Mouse (Mus musculus) midbrain, embryonic 14.5 days (tissue): ENCODE results near the gene Hipk2. TPM values are rescaled to one million over a fixed set of nuclear protein-coding genes. Genes with fewer than 3 reads are reported as not detected.

Source experiments
- ATAC-seq: fragments of 200-750 bp; cut with Nextera tagmentation; 2 replicates; pipeline ENCODE4 v1.8.0; 2017; ENCODE audit warnings: moderate number of reproducible peaks, moderate library complexity; ENCODE audit not compliant: low FRiP score, low TSS enrichment
- DNase-seq: peaks from one replicate; pipeline ENCODE4 v3.0.0-alpha.2; 2015
- H3K27ac ChIP-seq: fragments of 300-500 bp; sonication (generic); replicated peaks from 2 replicates; pipeline ENCODE4 v1.5.1; 2014; ENCODE audit warnings: mild to moderate bottlenecking, low read depth, low read length, moderate library complexity
- H3K27me3 ChIP-seq: fragments of 300-500 bp; sonication (generic); 2 replicates; pipeline ENCODE4 v1.6.1; 2014; ENCODE audit warnings: low read length, control low read depth, mixed read lengths; ENCODE audit not compliant: control insufficient read depth, insufficient read depth
- H3K36me3 ChIP-seq: fragments of 300-500 bp; sonication (generic); 2 replicates; pipeline ENCODE4 v1.6.1; 2014; ENCODE audit warnings: low read length, control low read depth; ENCODE audit not compliant: control insufficient read depth, insufficient read depth
- H3K4me1 ChIP-seq: fragments of 300-500 bp; sonication (generic); 2 replicates; pipeline ENCODE4 v1.6.1; 2014; ENCODE audit warnings: mild to moderate bottlenecking, antibody characterized with exemption, low read length, control low read depth; ENCODE audit not compliant: control insufficient read depth, insufficient read depth
- H3K4me2 ChIP-seq: fragments of 300-500 bp; sonication (generic); 2 replicates; pipeline ENCODE4 v1.6.1; 2014; ENCODE audit warnings: mild to moderate bottlenecking, low read length, moderate library complexity
- H3K4me3 ChIP-seq: fragments of 300-500 bp; sonication (generic); replicated peaks from 2 replicates; pipeline ENCODE4 v1.5.1; 2014; ENCODE audit warnings: low read depth, low read length
- H3K9ac ChIP-seq: fragments of 300-500 bp; sonication (generic); replicated peaks from 2 replicates; pipeline ENCODE4 v1.6.1; 2014; ENCODE audit warnings: mild to moderate bottlenecking, low read length, moderate library complexity
- H3K9me3 ChIP-seq: fragments of 300-500 bp; sonication (generic); 2 replicates; pipeline ENCODE4 v1.6.1; 2016; ENCODE audit warnings: low read length, control low read depth, mixed read lengths; ENCODE audit not compliant: control insufficient read depth
- WGBS: fragments of 180-500 bp; shearing (Covaris S2); extraction: QIAGEN DNeasy Blood & Tissue Kit; methylation state at CpG from one replicate; pipeline ENCODE4 v1.1.7; 2014; 5-methylcytosine and 5-hydroxymethylcytosine counted together
- polyA plus RNA-seq: library from polyadenylated mRNA; unstranded; fragments of >200 nt; fragmentation: Nextera tagmentation; extraction: Ambion mirVana; gene quantifications from 2 replicates; pipeline ENCODE4 v1.2.1, GENCODE M21; 2014

The Hipk2 gene
- polyA plus RNA-seq, 1 experiment from 2014 or later = 41.3 TPM

GRCm38 (mm10) chr6:38912121-38912660, 36.2 kb upstream of the Hipk2 start:
- no peak overlapping the region for H3K9ac ChIP-seq
- H3K4me2 ChIP-seq = no peak overlapping the region
- no peaks in the 10 kb centered on the region for H3K9me3 ChIP-seq
- no peak for DNase-seq
- peaks cover 17% of the 10 kb centered on the region; the same call in 1 of the 2 replicates for H3K4me1 ChIP-seq
- no peak overlapping the region for H3K4me3 ChIP-seq
- H3K36me3 ChIP-seq = no peaks in the 10 kb centered on the region
- no peak overlapping the region for H3K27ac ChIP-seq
- no peak for ATAC-seq
- H3K27me3 ChIP-seq = no peaks in the 10 kb centered on the region

- no peak overlapping the region for H3K4me2 ChIP-seq
- WGBS = 72% methylated on average over 3 of the region's 3 CpGs
- DNase-seq (peak; percentile 29), ATAC-seq (no peak)
- no peak overlapping the region for H3K4me3 ChIP-seq
- no peak overlapping the region for H3K9ac ChIP-seq
- H3K4me1 ChIP-seq = peaks cover 17% of the 10 kb centered on the region; the same call in 1 of the 2 replicates
- no peaks in the 10 kb centered on the region for H3K36me3 ChIP-seq
- no peaks in the 10 kb centered on the region for H3K27me3 ChIP-seq
- H3K27ac ChIP-seq = no peak overlapping the region
- H3K9me3 ChIP-seq = no peaks in the 10 kb centered on the region
These were observed 35.0 kb upstream of the Hipk2 start for GRCm38 (mm10) chr6:38910828-38911559.

GRCm38 (mm10) chr6:38908401-38908800, 32.4 kb upstream of the Hipk2 start:
- WGBS = 87% methylated on average over 6 of the region's 6 CpGs
- ATAC-seq = no peak
- H3K27ac ChIP-seq = no peak overlapping the region
- H3K9ac ChIP-seq = no peak overlapping the region
- no peaks in the 10 kb centered on the region for H3K27me3 ChIP-seq
- no peaks in the 10 kb centered on the region for H3K9me3 ChIP-seq
- H3K4me3 ChIP-seq = no peak overlapping the region
- H3K36me3 ChIP-seq = no peaks in the 10 kb centered on the region
- H3K4me1 ChIP-seq = 0 out of 2 replicates have a peak, but pooled peaks cover 5% of the 10 kb centered on the region
- no peak overlapping the region for H3K4me2 ChIP-seq
- no peak for DNase-seq

GRCm38 (mm10) chr6:38906005-38906404, 30.0 kb upstream of the Hipk2 start:
- no peak overlapping the region for H3K9ac ChIP-seq
- WGBS = 43% methylated on average over 6 of the region's 6 CpGs
- H3K4me2 ChIP-seq = no peak overlapping the region
- no peaks in the 10 kb centered on the region for H3K27me3 ChIP-seq
- no peaks in the 10 kb centered on the region for H3K36me3 ChIP-seq
- ATAC-seq = no peak
- H3K4me3 ChIP-seq = no peak overlapping the region
- H3K4me1 ChIP-seq = no peaks in the 10 kb centered on the region
- no peak for DNase-seq
- H3K9me3 ChIP-seq = no peaks in the 10 kb centered on the region
- H3K27ac ChIP-seq = no peak overlapping the region

- Histone ChIP-seq H3K27ac (no peak overlapping the region), H3K4me2 (no peak overlapping the region), H3K4me3 (no peak overlapping the region), H3K9me3 (no peaks in the 10 kb centered on the region), H3K27me3 (no peaks in the 10 kb centered on the region), H3K9ac (no peak overlapping the region), H3K36me3 (no peaks in the 10 kb centered on the region), H3K4me1 (no peaks in the 10 kb centered on the region)
- no peak for DNase-seq
- ATAC-seq = no peak
- 89% methylated on average over 10 of the region's 10 CpGs for WGBS
These were observed 27.0 kb upstream of the Hipk2 start for GRCm38 (mm10) chr6:38902820-38903439.

GRCm38 (mm10) chr6:38901636-38902035, 25.7 kb upstream of the Hipk2 start:
- Histone ChIP-seq H3K27ac (no peak overlapping the region), H3K4me1 (peaks cover 4% of the 10 kb centered on the region; the same call in 1 of the 2 replicates), H3K36me3 (no peaks in the 10 kb centered on the region), H3K27me3 (no peaks in the 10 kb centered on the region), H3K4me3 (no peak overlapping the region), H3K4me2 (no peak overlapping the region), H3K9me3 (no peaks in the 10 kb centered on the region), H3K9ac (no peak overlapping the region)
- DNase-seq = no peak
- ATAC-seq = no peak
- WGBS = 96% methylated on average over 3 of the region's 3 CpGs

GRCm38 (mm10) chr6:38901152-38901551, 25.2 kb upstream of the Hipk2 start:
- Histone ChIP-seq H3K4me1 (peaks cover 4% of the 10 kb centered on the region; the same call in 1 of the 2 replicates), H3K27me3 (no peaks in the 10 kb centered on the region), H3K4me2 (no peak overlapping the region), H3K36me3 (no peaks in the 10 kb centered on the region), H3K27ac (no peak overlapping the region), H3K9ac (no peak overlapping the region), H3K4me3 (no peak overlapping the region), H3K9me3 (no peaks in the 10 kb centered on the region)
- no peak for ATAC-seq
- 90% methylated on average over 4 of the region's 4 CpGs for WGBS
- no peak for DNase-seq

GRCm38 (mm10) chr6:38900479-38901126, 24.6 kb upstream of the Hipk2 start:
- Histone ChIP-seq H3K9me3 (no peaks in the 10 kb centered on the region), H3K4me3 (no peak overlapping the region), H3K36me3 (no peaks in the 10 kb centered on the region), H3K4me1 (peaks cover 4% of the 10 kb centered on the region; the same call in 1 of the 2 replicates), H3K27me3 (no peaks in the 10 kb centered on the region), H3K9ac (no peak overlapping the region), H3K27ac (no peak overlapping the region), H3K4me2 (no peak overlapping the region)
- 93% methylated on average over 4 of the region's 4 CpGs for WGBS
- no peak for DNase-seq
- ATAC-seq = no peak
